Mouse (Mus musculus): ENCODE data around the gene Hist1h1c.
"Not testable (repeated sequence)": the region's sequence is repeated elsewhere in the genome, so short reads cannot be mapped to it uniquely, and the experiment has no call there.

GRCm38 (mm10) chr13:23769613-23770012 lies 31.0 kb downstream of the Hist1h1c start, which contains the start of gene Trim38:
- TF ChIP-seq POLR2A (IDR thresholded peaks at IDR 0.05; ENCODE audit: low read depth, low read length); CTCF (IDR thresholded peaks at IDR 0.05; ENCODE audit: extremely low read depth, insufficient read depth, insufficient read length, insufficient replicate concordance): not testable (repeated sequence)
